Mouse (Mus musculus): ENCODE data around the gene Jag1. TPM values are rescaled to one million over a fixed set of nuclear protein-coding genes. Genes with fewer than 3 reads are reported as not detected.

The Jag1 gene
- total RNA-seq (2023), result under 1 TPM; 0.27 to 0.90 TPM

GRCm38 (mm10) chr2:137116025-137116674, at the start of gene Jag1:
Gene Jag1, minus strand, starts transcription at chr2:137116644.

Other genes starting within 250 kb of the Jag1 start
- 10 to 100 TPM in 1 of 2 experiments, not detected in 1; 25.0 TPM for gene AL731706.2, start 231.0 kb downstream of the Jag1 start, total RNA-seq (2023)
- 10 to 100 TPM in 1 of 2 experiments, 1 to 10 TPM in 1; 9.3 to 11.2 TPM for gene Slx4ip, start 225.4 kb downstream of the Jag1 start, total RNA-seq (2023)
- 1 to 10 TPM; 5.2 to 9.8 TPM for gene AL731706.1, start 225.3 kb downstream of the Jag1 start, total RNA-seq (2023)
- gene Mkks, start 225.3 kb downstream of the Jag1 start, total RNA-seq (2023), result 10 to 100 TPM in 1 of 2 experiments, 1 to 10 TPM in 1; 9.4 to 10.5 TPM

Data from T-cell, adult 66 days (primary cell).